Mouse (Mus musculus) bone marrow macrophage, adult 2 months (primary cell): ENCODE results near the gene B3gnt6.

Experiments
- CTCF ChIP-seq: IDR thresholded peaks from 2 replicates; pipeline ENCODE4 v1.5.1; 2012; ENCODE audit warnings: low read depth, mild to moderate bottlenecking, low read length, moderate library complexity
- POLR2A ChIP-seq: IDR thresholded peaks from 2 replicates; pipeline ENCODE4 v1.6.1; 2012; ENCODE audit warnings: mild to moderate bottlenecking, low read depth, low read length, borderline replicate concordance

DNA sequence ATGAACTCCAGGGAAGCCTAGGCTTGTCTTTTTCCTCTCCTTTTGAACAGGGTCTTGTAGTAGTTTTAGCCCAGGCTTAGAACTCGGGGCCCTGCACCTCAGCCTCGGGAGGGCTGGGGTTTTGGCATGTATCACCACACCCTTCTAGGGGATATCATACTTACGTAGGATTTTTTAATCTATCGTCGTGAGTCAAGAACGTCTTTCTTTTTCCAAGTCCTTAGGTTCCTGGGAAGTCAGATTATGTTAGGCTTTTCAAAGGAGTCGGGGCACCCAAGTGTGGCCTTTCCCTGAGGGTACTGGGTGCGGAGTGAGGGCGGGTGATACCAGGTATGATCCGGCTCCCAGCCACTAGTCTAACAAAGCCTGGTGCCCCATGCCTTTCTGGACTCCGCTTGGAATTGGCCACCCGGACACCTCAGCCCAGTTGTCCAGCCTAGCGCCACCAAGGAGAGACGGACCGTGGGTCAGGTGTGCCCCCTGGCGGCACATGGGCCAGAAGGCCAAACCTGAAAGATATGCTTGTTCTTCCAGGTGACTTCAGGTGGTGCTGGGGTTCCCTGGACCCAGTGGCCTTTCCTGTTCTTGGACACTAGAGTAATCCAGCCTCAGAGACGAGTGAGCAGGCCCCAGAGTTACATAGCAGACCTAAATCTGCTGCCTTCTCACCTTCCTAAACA lies 7.6 kb downstream of the B3gnt6 start:
- TF ChIP-seq POLR2A (no peak), CTCF (no peak)
